Mouse (Mus musculus): ENCODE results near the gene Zzef1.
"Not testable (repeated sequence)": the region's sequence is repeated elsewhere in the genome, so short reads cannot be mapped to it uniquely, and the experiment has no call there.

Zzef1 gene

DNA sequence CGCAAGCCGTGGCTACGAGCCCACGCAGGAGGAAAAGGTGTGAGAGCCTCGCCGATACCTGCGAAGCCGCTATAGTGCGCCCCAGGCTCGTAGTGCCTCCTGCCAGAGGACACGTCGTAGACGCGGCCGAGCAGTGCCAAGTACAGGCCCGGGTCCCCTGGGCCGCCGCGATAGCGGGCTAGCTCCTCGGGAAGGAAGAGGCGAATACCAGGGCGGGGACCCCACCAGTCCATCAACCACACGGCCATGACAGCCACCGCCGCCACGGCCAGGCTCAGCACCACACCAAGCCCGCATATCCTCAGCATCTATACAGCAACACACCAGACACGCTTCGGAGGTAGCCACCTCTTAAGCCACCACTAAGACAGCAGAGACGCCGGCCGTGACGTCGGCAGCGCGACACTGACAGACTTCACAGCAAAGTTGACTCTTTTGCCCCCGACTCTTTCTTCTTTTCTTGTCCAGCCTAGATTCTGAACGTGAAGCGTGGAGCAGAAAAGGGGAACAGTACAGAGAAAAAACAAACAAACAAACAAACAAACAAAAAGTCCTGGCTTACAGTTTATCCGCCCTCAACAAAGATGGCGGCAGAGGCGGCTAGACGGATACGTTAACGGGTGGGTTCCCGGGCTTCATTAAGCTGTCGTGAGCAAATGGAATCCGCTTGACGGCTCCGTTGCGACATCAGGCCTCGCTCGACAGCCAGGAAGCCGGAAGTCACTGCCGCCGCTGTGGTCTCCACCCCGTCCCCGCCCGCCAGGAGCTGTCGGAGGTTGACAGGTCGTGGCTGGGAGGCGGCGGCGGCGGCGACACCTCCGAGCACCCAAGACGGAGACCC, at the start of gene Zzef1, which contains the start of gene Cyb5d2:
Gene Zzef1, plus strand, starts transcription at position 772 of the 841 bp plus-strand sequence.
Gene Cyb5d2, minus strand, starts transcription at position 688 of the 841 bp plus-strand sequence.
- peak; percentile 94 to 98 for DNase-seq (ENCODE audit: low spot score in 2 of 2)

DNA sequence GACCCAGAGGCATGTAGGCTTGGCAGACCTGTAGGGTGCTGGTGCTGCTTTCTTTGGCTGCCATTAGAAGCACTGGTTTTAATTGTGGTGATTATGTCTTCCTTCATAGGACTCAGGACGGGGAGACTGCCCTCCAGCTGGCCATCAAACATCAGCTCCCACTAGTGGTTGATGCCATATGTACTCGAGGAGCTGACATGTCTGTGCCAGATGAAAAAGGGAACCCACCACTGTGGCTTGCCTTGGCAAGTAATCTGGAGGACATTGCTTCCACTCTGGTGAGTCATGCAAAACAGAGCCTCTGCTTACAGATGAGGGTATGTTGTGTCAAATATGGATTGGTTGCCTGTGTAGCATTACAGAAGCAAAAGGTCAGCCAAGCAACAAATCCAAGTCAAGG, 44.1 kb upstream of the Zzef1 start:
- DNase-seq (ENCODE audit: low spot score in 2 of 2): no peak

DNA sequence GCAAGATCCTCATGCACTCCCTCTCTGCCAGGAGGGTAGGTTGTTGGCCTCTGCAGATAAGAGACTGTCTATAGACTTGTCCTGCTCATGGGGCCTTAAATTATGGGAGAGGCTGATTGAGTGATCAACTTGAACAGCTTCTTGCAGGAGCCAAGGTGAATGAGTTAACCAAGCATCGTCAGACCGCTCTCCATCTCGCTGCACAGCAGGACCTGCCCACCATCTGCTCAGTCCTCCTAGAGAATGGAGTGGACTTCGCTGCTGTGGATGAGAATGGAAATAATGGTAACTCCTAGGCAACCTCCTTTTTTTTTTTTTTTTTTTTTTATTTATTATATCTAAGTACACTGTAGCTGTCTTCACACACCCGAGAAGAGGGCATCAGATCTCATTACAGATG, 37.7 kb upstream of the Zzef1 start:
- DNase-seq (ENCODE audit: low spot score in 2 of 2): no peak

DNA sequence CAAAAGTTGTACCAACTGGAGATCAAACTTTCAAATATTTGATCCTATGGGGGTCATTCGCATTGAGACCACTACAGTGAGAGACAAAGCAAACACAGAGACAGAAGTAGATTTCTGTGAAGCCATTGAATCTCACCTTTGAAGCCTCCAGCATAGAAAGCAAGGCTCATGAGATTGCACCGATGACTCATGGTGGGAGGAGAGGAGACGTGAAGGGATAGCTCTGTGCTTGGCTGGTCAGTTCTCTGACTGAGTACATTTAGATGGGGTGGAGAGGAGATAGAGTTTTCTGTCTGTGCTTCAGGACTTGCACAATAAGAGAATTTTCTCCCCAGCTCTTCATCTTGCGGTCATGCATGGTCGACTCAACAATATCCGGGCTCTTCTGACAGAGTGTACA, 36.4 kb upstream of the Zzef1 start:
- DNase-seq (ENCODE audit: low spot score in 2 of 2): no peak

DNA sequence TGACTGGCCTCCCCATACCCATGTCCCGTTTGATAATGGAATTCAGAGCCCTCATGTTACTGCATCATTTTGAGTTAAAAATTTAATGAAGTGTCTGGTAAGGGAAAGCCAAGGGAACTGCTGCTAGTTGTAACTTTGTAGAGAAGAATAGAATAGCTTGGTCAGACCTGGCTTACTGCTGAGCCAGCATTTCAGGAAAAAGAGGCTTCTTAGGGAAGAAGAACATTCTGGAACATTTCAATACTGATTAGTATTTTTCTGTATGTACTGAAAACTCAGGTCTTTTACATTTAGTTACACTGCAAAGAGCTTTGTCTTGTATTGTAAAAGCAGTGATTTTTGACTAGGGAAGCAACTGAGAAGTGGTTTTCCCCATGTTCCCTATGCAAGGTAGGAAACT, 35.2 kb upstream of the Zzef1 start:
- no peak for DNase-seq (ENCODE audit: low spot score in 2 of 2)

DNA sequence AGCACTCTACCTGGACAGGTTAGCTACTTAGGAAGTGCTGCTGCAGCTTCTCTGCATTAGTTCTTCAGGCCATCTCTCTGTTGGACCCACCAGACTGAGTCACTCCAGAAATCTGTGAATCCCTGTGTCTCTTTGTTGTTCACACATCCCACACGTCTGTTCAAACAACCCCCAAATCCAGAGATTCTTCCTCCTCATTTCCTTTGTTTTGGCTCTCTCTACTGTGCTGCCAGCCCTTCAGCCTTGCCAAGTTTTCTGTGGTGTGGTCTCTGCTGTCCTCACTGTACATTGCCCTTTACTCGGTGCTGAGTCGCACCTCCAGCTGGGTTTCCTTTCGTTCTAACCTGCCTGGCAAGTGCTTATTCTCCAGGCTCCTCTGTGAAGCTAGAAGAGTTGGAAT, 31.8 kb upstream of the Zzef1 start:
- peak; percentile 17 to 30 for DNase-seq (ENCODE audit: low spot score in 2 of 2)

DNA sequence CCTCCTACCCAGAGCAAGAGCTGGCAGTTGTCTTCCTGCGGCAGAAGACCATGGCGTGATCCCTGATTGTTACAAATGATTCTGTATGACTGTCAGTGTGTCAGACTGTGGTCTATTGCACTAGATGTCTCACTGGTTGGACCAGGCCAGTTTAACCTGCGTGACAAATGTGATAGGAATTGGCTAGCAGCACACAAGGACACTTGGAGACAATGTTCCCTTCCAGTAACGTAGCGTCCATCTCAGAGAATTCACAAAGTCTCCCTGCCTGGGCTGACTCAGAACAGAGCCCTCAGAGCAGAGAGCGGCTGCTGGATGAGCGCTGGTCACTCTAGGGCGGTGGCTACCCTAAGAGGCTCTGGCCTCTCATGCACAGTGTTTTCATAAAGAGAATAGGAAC, 28.3 kb upstream of the Zzef1 start:
- no peak for DNase-seq (ENCODE audit: low spot score in 2 of 2)

DNA sequence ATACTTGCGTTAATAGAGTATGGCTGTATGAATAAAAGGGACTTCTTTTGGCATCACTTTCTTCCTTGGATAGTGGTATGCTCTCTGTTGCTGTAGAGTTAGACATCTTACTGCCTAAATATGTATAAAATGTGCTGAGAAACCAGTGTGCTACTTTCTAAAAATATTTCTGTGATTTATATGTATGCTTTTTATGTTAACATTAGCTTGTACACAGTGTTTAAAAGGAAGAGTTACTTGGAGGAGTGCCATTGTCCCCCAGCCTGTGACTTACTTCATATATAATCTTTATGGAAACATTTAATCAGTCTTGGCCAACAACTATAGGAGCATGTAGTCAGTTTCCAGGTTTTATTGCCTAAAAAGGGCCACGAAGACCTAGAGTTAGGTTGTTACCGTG, 27.0 kb upstream of the Zzef1 start:
- DNase-seq (ENCODE audit: low spot score in 2 of 2): peak in 1 of 2 experiments; percentile 29

DNA sequence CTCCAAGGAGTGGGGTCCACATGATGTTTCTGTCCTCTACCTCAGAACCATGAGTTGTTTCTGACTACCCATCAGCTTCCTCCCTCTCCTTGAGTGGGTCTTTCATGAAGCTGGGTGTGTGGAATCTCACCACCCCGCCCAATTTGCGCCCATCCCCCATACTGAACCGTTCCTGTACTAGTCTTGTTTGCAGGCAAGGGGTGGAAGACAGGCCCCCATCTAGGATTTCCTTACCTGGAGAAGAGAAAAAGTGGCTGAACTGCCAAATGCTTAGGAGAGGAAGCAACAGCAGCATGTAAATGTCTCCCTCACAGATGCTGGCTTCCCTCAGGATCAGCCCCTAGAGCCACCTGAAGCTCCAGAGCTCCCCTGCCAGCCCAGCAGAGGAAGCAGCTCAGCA, 25.7 kb upstream of the Zzef1 start:
- no peak for DNase-seq (ENCODE audit: low spot score in 2 of 2)

DNA sequence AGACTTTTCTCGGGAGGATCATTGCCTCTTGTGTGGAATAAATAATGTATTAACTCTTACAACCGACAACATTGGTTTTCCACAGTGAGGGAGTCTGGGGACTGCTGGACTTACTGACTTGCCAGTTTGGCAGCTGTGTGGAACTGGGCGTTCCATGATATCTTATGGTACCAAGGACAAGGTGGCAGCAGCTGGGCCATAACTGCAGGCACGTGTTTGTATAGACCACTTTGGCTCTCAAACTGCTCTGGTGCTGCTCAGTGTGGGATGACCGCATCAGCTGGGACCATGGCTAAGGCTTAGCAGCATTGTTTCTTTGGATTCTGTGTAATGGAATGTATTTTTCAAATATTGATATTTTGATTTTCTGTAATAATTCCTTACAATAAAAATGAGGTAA, 25.2 kb upstream of the Zzef1 start:
- DNase-seq (ENCODE audit: low spot score in 2 of 2): no peak

DNA sequence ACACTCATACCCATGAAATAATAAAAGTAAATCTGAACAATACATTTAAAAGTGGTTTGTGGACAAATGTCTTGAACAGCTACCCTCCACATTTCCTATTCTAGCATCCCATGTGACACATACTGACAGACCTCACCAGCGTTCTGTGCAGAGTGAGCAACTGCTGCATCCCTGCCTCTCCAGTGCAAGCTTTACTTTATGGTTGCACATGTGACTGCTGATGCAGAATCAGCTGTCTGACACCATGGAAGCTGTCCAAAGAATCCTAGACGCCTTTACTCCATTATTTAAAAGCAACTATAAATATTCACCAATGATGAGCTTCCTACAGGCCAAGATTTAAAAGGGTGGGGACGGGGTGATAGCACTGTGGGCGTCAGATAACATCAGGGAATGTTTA, 24.6 kb upstream of the Zzef1 start:
- DNase-seq (ENCODE audit: low spot score in 2 of 2): no peak

DNA sequence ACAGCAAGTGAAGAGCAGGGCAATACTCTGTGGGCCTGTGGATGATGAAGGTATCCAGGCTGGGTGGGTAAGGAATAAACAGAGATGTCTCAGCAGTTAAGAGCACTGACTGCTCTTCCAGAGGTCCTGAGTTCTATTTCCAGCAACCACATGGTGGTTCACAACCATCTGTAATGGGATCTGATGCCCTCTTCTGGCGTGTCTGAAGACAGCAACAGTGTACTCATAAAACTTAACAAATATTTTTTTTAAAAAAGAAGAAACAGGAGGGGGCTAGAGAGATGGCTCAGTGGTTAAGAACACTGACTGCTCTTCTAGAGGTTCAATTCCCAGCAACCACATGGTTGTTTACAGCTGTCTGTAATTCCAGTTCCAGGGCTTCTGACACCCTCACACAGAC, 23.4 kb upstream of the Zzef1 start:
- DNase-seq (ENCODE audit: low spot score in 2 of 2): not testable (repeated sequence)

DNA sequence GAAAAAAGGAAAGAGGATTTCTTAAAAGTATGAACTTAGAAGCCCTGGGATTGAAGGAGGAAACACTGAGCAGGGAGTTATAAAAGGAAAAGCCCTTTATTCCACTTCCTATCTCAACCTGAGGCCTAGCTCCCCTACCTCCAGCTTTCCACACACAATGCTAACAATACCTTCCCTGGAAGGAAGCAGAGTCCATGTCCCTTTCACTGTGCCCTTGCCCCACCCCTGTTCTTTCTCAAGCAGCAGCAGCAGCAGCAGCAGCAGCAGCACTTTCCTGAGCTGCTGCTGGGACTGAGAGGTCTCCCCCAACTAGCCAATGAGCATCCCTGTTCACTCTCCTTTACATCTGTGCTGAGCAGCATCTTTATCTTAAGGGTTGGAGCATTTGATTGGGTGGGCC, 17.1 kb upstream of the Zzef1 start:
- DNase-seq (ENCODE audit: low spot score in 2 of 2): no peak

DNA sequence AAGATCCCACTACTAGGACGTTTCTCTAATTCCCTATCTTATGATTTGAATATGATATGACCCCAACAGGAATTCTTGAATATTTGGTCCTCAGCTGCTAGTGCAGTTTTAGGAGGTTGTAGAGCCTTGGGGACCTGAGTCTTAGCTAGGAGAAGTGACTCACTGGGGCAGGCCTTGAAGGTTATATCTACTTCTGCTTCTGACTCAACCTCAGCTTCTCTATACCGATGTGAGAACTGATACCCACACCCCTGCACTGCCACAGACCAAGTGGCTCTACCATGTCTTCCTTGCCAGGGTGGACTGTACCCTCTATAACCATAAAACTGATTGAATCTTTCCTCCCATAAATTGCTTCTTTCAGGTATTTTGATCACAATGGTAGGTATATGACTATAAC, 13.9 kb upstream of the Zzef1 start:
- no peak for DNase-seq (ENCODE audit: low spot score in 2 of 2)

DNA sequence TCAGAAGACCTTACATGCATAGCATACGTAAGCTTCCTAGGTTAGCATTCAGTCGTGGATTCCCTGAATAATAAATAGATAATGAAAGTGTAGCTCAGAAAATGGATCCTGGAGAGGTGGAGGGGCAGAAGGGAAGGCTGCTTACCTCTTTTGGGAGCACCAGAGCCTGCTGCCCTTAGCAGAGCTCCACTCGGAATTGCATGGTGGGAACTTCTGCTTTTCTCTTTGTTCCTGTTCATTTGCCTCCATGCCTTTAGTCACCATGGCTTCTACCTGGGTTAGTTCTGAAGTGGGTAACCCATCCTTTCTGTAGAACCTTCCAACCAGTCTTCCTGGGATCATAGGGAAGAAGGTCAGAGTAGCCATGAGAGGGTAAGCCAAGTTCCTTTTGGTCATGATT, 13.5 kb upstream of the Zzef1 start:
- DNase-seq (ENCODE audit: low spot score in 2 of 2): no peak

DNA sequence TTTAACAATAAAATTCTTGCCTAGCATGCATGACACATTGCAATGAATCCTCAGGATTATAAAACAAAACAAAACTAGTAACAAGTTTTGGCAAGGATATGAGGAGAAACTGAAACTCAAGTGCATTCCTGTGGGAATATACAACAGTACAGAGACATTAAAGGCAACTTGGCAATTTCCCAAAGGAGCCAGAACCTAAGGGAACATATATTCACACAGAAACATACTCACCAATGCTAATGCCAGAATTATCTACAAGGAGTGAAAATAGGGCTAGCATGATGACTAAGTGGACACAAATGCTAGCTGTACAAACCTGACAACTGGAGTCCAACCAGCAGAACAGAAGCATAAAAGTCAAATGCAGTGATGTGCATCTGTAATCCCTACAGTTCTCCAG, 4.0 kb upstream of the Zzef1 start:
- no peak for DNase-seq (ENCODE audit: low spot score in 2 of 2)

DNA sequence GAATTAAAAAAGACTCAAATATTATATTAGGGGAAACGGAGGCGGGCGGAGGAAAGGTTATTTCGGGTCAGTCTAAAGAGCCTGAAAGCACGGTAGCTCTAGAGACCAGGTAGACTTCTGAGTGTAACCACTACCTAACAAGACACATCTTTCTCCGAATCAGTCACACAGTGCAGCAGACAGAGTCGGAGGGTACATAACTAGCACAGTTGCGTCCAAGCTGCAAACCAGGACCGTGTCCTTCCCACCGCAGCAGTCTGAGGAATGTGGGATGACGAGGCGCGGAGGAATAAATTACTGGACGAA, 924 bp upstream of the Zzef1 start:
- DNase-seq (ENCODE audit: low spot score in 2 of 2): no peak

DNA sequence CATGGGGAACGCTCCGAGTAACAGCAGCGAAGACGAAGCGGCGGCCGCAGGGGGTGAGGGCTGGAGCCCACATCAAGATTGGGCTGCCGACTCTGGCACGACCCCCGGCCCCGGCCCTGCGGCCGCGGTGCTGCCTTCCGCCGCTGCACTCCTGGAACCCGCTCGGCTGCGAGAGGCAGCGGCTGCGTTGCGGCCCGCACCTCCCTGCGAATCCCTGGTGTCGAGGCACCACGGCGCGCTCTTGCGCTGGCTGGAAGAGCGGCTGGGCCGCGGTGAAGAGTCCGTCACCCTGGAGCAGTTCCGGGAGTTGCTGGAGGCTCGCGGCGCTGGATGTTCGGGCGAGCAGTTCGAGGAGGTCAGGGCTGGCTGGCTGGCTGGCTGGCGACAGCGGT, 266 bp downstream of the Zzef1 start:
- DNase-seq (ENCODE audit: low spot score in 2 of 2): no peak

DNA sequence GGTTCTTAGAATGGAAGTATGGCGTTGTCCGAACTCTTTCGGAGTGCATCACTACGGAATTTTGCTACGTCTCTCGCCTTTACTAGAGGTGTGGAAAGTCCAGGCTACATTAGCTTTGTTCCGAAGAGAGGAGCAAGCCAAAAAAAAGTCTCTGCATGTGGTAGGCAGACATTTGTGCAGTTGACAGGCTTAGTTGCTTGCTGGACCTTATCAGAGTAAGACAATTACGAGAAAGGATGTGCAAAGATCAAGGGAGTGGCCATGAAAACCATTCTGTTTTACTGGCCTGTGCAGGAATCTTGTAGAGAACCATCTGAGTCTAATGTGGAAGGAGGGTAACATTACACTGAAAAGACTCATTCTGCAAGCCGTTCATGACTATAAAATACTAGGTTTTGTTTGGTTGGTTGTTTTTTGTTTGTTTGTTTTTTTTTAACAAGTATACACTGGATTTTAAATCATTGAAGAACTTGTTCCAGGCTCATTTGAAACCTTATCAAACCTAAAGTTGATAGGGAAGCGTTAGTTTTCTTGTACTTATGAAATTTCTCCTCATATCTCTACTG, 830 bp downstream of the Zzef1 start:
- no peak for DNase-seq (ENCODE audit: low spot score in 2 of 2)

DNA sequence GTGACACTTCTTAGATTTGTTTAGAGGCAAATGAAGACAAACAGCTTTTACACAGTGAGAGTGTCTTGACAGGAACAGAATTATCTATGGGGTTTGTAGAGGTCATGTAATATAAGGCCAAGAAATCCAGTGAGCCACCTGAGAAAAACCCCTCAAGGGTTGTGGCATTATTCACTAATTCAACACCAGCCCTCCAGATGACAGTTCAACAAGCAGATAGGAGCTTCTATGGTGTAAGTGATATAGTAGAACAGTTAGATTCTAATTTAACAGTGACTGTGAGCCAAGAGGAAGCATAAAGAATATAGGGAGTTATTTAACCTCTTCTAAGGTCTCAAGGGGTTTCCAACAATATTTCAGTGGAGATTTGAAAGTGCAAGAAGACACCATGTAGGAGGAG, 2.1 kb downstream of the Zzef1 start:
- DNase-seq (ENCODE audit: low spot score in 2 of 2): no peak

DNA sequence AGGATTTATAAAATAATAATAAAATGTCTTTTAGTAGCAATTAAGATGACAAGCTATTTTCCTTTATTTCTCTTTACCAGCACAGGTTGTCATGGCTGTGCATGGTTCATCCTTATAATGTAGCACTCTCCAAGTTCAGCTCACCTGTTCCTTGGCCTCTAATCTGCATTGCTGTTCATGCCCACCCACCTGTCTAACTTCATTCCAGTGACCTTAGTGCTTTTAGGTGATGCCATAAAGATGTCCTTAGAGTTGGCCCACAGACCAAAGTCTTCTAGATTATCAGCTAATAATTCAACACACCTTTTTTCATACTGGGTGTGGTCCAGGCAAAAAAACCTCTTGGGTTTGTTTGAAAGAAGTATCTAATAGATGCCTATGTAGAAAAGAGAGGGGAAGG, 5.2 kb downstream of the Zzef1 start:
- DNase-seq (ENCODE audit: low spot score in 2 of 2): no peak

DNA sequence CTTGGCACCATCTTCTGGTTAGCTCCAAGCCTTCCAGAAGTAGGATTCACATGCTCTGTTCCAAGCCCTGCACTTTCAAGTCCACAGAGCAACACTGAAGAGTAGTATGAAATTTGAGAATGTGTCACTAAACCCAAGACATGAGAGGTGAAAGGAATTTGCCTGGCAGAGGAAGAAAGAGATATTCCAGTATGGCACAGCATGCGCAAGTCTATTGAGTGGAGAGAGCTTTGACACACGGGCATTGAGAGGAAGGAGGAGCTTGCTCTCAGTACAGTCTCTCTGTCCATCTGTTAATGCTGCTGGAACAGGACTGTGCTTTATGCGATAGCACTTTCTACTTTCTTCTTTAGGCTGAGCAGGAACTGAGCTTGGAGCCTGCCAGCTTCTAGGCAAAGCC, 7.0 kb downstream of the Zzef1 start:
- DNase-seq (ENCODE audit: low spot score in 2 of 2): no peak

DNA sequence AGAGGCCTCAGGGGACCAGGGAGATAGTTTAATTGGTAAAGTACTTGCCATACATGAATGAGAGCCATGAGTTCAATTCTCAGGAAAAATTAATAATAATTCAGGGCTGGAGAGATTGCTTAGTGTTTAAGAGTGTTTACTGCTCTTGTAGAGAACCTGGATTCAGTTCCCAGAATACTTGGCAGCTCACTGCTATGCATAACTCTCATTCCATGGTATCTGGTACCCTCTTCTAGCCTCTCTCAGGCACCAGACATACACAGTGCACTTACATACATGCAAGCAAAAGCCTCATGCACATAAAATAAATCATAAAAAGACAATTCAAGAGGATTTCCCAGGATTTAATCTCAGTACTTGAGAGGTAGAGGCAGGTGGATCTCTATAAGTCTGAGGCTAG, 8.6 kb downstream of the Zzef1 start:
- no peak for DNase-seq (ENCODE audit: low spot score in 2 of 2)

DNA sequence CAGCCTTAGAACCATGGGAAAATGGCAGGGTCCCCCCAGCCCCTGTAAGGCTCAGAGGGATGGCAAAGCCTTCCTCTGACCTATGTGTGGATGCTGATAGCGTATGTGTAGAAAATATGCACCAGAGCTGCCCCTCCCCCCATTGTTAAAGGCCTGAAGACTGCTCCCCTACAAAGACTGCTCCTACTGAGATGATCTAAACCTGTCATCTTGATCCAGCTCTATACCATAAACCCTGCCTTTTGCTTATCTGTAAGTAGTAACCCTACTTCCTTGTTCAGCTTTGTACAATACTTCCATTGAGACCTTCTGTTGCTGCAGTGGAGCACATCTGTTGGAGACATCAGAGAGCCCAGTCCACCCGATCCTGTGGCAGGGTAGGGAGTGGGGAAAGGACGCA, 9.2 kb downstream of the Zzef1 start:
- DNase-seq (ENCODE audit: low spot score in 2 of 2): no peak

Measured in frontal cortex, postnatal 36 days (tissue).